In genomic region chr11:115373805-115374694, GRCm38 (mm10) we compare ENCODE assay signal across 8 mouse cellular contexts. TPM values are rescaled to one million over a fixed set of nuclear protein-coding genes. Genes with fewer than 3 reads are reported as not detected.
DNase-seq lines count a peak whose midpoint lies in the region; ATAC-seq and TF ChIP-seq lines count a peak whose summit lies in the region.

No protein-coding gene starts in this region.

- peak overlapping the region; percentile 76 for H3K9ac ChIP-seq in heart, embryonic 13.5 days
- peak overlapping the region; percentile 46 for H3K9ac ChIP-seq in kidney, postnatal 0 days (ENCODE audit: low read depth, low read length)
- no peak overlapping the region for H3K9ac ChIP-seq in liver, embryonic 12.5 days

- peak overlapping the region; percentile 82 for H3K4me2 ChIP-seq in heart, embryonic 13.5 days
- peak overlapping the region; percentile 60 for H3K4me2 ChIP-seq in kidney, postnatal 0 days (ENCODE audit: low read length)
- H3K4me2 ChIP-seq in liver, embryonic 12.5 days = peak overlapping the region; percentile 56
- peak overlapping the region; percentile 77 for H3K4me2 ChIP-seq in myocyte (ENCODE audit: low read depth)

- no peaks in the 10 kb centered on the region; the same call in 1 of the 2 replicates for H3K4me1 ChIP-seq in embryonic fibroblast, embryonic 13.5 days (ENCODE audit: control insufficient read depth, insufficient read depth, low read length)
- H3K4me1 ChIP-seq in heart, embryonic 13.5 days = peaks cover 16% of the 10 kb centered on the region
- no peaks in the 10 kb centered on the region for H3K4me1 ChIP-seq in kidney, postnatal 0 days (replicated peaks; ENCODE audit: insufficient read depth, low read length)
- H3K4me1 ChIP-seq in liver, embryonic 12.5 days = 0 out of 2 replicates have a peak, but pooled peaks cover 3% of the 10 kb centered on the region

- TF ChIP-seq CTCF in embryonic fibroblast, embryonic 13.5 days (IDR thresholded peaks at IDR 0.05; ENCODE audit: borderline replicate concordance, insufficient read depth, low read length) = no peak
- no peak for TF ChIP-seq CTCF in kidney, postnatal 0 days (IDR thresholded peaks at IDR 0.05; ENCODE audit: low read depth)

- ATAC-seq in heart, embryonic 13.5 days (ENCODE audit: extremely low read depth, insufficient number of reproducible peaks, low FRiP score, low TSS enrichment) = no peak; the same call in 1 of the 2 replicates
- ATAC-seq in kidney, postnatal 0 days (replicated peaks; ENCODE audit: low FRiP score, low read depth) = peak; percentile 29; the same call in 1 of the 2 replicates
- no peak for ATAC-seq in liver, embryonic 12.5 days

- peak; percentile 58 for TF ChIP-seq POLR2A in embryonic fibroblast, embryonic 13.5 days (IDR thresholded peaks at IDR 0.05; ENCODE audit: low read depth, low read length)
- peak; percentile 91 for TF ChIP-seq POLR2A in myocyte (IDR thresholded peaks at IDR 0.05; ENCODE audit: insufficient read length, low read depth)

- no peaks in the 10 kb centered on the region for H3K79me2 ChIP-seq in myocyte (ENCODE audit: control insufficient read depth, insufficient read depth)

- no peaks in the 10 kb centered on the region for H3K36me3 ChIP-seq in heart, embryonic 13.5 days
- H3K36me3 ChIP-seq in kidney, postnatal 0 days (ENCODE audit: insufficient read depth, low read length) = no peaks in the 10 kb centered on the region
- H3K36me3 ChIP-seq in liver, embryonic 12.5 days = no peaks in the 10 kb centered on the region
- H3K36me3 ChIP-seq in myocyte (ENCODE audit: control insufficient read depth, insufficient read depth) = no peaks in the 10 kb centered on the region

- H3K27ac ChIP-seq in embryonic fibroblast, embryonic 13.5 days (ENCODE audit: insufficient read depth, low read length) = no peak overlapping the region
- no peak overlapping the region; the same call in 1 of the 2 replicates for H3K27ac ChIP-seq in heart, embryonic 13.5 days (replicated peaks)
- no peak overlapping the region for H3K27ac ChIP-seq in kidney, postnatal 0 days
- no peak overlapping the region for H3K27ac ChIP-seq in liver, embryonic 12.5 days

- no peak overlapping the region for H3ac ChIP-seq in myocyte (ENCODE audit: control insufficient read depth, insufficient read length)

- DNase-seq in urinary bladder, adult 2 months (ENCODE audit: low spot score) = peak; percentile 53
- DNase-seq in urinary bladder, postnatal 10 days (ENCODE audit: low spot score) = no peak
- peak; percentile 51 for DNase-seq in kidney, postnatal 0 days (ENCODE audit: low spot score)
- peak; percentile 39 to 60 for DNase-seq in urinary bladder, postnatal 36 days (ENCODE audit: low spot score in 2 of 2)

- no peaks in the 10 kb centered on the region; the same call in 1 of the 2 replicates for H3K9me3 ChIP-seq in heart, embryonic 13.5 days
- H3K9me3 ChIP-seq in kidney, postnatal 0 days (replicated peaks; ENCODE audit: low read length) = no peaks in the 10 kb centered on the region
- H3K9me3 ChIP-seq in liver, embryonic 12.5 days (replicated peaks) = no peaks in the 10 kb centered on the region

- H3K27me3 ChIP-seq in heart, embryonic 13.5 days (replicated peaks) = peaks cover 74% of the 10 kb centered on the region
- H3K27me3 ChIP-seq in kidney, postnatal 0 days (ENCODE audit: insufficient read depth, low read length) = peaks cover 4% of the 10 kb centered on the region; the same call in 1 of the 2 replicates
- peaks cover 90% of the 10 kb centered on the region for H3K27me3 ChIP-seq in liver, embryonic 12.5 days (replicated peaks)
- no peaks in the 10 kb centered on the region for H3K27me3 ChIP-seq in myocyte (ENCODE audit: control insufficient read depth, insufficient read depth, insufficient read length)

- WGBS in heart, embryonic 13.5 days = 2% methylated on average over 30 of the region's 30 CpGs
- 2% methylated on average over 30 of the region's 30 CpGs for WGBS in kidney, postnatal 0 days
- WGBS in liver, embryonic 12.5 days (ENCODE audit: insufficient replicate concordance) = 3% methylated on average over 30 of the region's 30 CpGs

- peak overlapping the region; percentile 3 for H3K4me3 ChIP-seq in embryonic fibroblast, embryonic 13.5 days (ENCODE audit: insufficient read depth, low read length)
- peak overlapping the region; percentile 49 for H3K4me3 ChIP-seq in heart, embryonic 13.5 days
- peak overlapping the region; percentile 33 for H3K4me3 ChIP-seq in kidney, postnatal 0 days (replicated peaks; ENCODE audit: low read depth, low read length)
- H3K4me3 ChIP-seq in liver, embryonic 12.5 days = peak overlapping the region; percentile 22
- H3K4me3 ChIP-seq in myocyte = peak overlapping the region; percentile 14

TF ChIP-seq in myocyte, 11 proteins besides CTCF, POLR2A, EP300 and RAD21:
- TF ChIP-seq MYOD1 (IDR thresholded peaks at IDR 0.05; ENCODE audit: control insufficient read depth in 1 of 3, insufficient read length in 2 of 3, low read depth in 2 of 3) = peak in 2 of 3 experiments; percentile 87 to 98
- peak; percentile 85 for TF ChIP-seq POLR2AphosphoS2 (IDR thresholded peaks at IDR 0.05; ENCODE audit: insufficient read length, low read depth)
- TF ChIP-seq CEBPB (IDR thresholded peaks at IDR 0.05; ENCODE audit: insufficient read depth, poor library complexity, severe bottlenecking) = no peak; the same call in 1 of the 2 replicates
- no peak for TF ChIP-seq MAX (IDR thresholded peaks at IDR 0.05; ENCODE audit: low read depth)
- no peak for TF ChIP-seq E2F4 (IDR thresholded peaks at IDR 0.05; ENCODE audit: insufficient read depth)
- no peak for TF ChIP-seq SRF (IDR thresholded peaks at IDR 0.05; ENCODE audit: control insufficient read depth, insufficient read length, low read depth)
- peak in 2 of 3 experiments; percentile 86 to 95 for TF ChIP-seq MYOG (IDR thresholded peaks at IDR 0.05; ENCODE audit: control insufficient read depth in 1 of 3, insufficient read depth in 1 of 3, insufficient read length in 2 of 3, low read depth in 2 of 3)
- TF ChIP-seq REST (IDR thresholded peaks at IDR 0.05; ENCODE audit: insufficient read depth, insufficient read length) = peak; percentile 55
- no peak for TF ChIP-seq USF1 (IDR thresholded peaks at IDR 0.05; ENCODE audit: low read depth)
- TF ChIP-seq TCF12 (IDR thresholded peaks at IDR 0.05; ENCODE audit: insufficient read depth, poor library complexity, severe bottlenecking) = no peak
- peak; percentile 80 for TF ChIP-seq TCF3 (IDR thresholded peaks at IDR 0.05; ENCODE audit: insufficient read length, low read depth)

RNA-seq across cellular contexts. Expression of gene Hid1, which starts 6.5 kb away (rescaled TPM):
- polyA plus RNA-seq in urinary bladder, adult 2 months (2012; rRNA removed) = 28.4 and 30.5 TPM in 2 replicates
- polyA plus RNA-seq in embryonic fibroblast, embryonic 13.5 days (2011; ENCODE audit: insufficient read length, low read depth, missing spikeins) = 3.2 and 5.9 TPM in 2 replicates
- 6.8 and 7.0 TPM in 2 replicates for polyA plus RNA-seq in heart, embryonic 13.5 days (2015; fragmentation: Nextera tagmentation; extraction: Ambion mirVana)
- 4.5 and 5.4 TPM in 2 replicates for polyA plus RNA-seq in kidney, postnatal 0 days (2015; fragmentation: Nextera tagmentation; extraction: Ambion mirVana)
- 1.8 TPM in 2 replicates for polyA plus RNA-seq in liver, embryonic 12.5 days (2016; fragmentation: Nextera tagmentation; extraction: Ambion mirVana)
- polyA plus RNA-seq in myocyte (2012; fragmentation: generic; extraction: Trizol) = 63.1 TPM

RNA-seq across cellular contexts. Expression of gene Cdr2l, which starts 7.7 kb away (rescaled TPM):
- polyA plus RNA-seq in urinary bladder, adult 2 months (2012; rRNA removed) = 10.8 and 11.9 TPM in 2 replicates
- 24.2 and 29.5 TPM in 2 replicates for polyA plus RNA-seq in embryonic fibroblast, embryonic 13.5 days (2011; ENCODE audit: insufficient read length, low read depth, missing spikeins)
- polyA plus RNA-seq in heart, embryonic 13.5 days (2015; fragmentation: Nextera tagmentation; extraction: Ambion mirVana) = 6.7 and 7.4 TPM in 2 replicates
- polyA plus RNA-seq in kidney, postnatal 0 days (2015; fragmentation: Nextera tagmentation; extraction: Ambion mirVana) = 7.6 and 7.8 TPM in 2 replicates
- 4.2 TPM in 2 replicates for polyA plus RNA-seq in liver, embryonic 12.5 days (2016; fragmentation: Nextera tagmentation; extraction: Ambion mirVana)
- 52.8 TPM for polyA plus RNA-seq in myocyte (2012; fragmentation: generic; extraction: Trizol)

RNA-seq across cellular contexts. Expression of gene Mrpl58, which starts 29.5 kb away (rescaled TPM):
- polyA plus RNA-seq in urinary bladder, adult 2 months (2012; rRNA removed) = 89.3 and 89.6 TPM in 2 replicates
- polyA plus RNA-seq in embryonic fibroblast, embryonic 13.5 days (2011; ENCODE audit: insufficient read length, low read depth, missing spikeins) = 35.3 and 46.6 TPM in 2 replicates
- 173 and 184 TPM in 2 replicates for polyA plus RNA-seq in heart, embryonic 13.5 days (2015; fragmentation: Nextera tagmentation; extraction: Ambion mirVana)
- 225 and 232 TPM in 2 replicates for polyA plus RNA-seq in kidney, postnatal 0 days (2015; fragmentation: Nextera tagmentation; extraction: Ambion mirVana)
- polyA plus RNA-seq in liver, embryonic 12.5 days (2016; fragmentation: Nextera tagmentation; extraction: Ambion mirVana) = 116 and 120 TPM in 2 replicates
- 201 TPM for polyA plus RNA-seq in myocyte (2012; fragmentation: generic; extraction: Trizol)

RNA-seq across cellular contexts. Expression of gene Otop3, which starts 39.5 kb away (rescaled TPM):
- polyA plus RNA-seq in urinary bladder, adult 2 months (2012; rRNA removed) = not detected in 2 replicates
- polyA plus RNA-seq in embryonic fibroblast, embryonic 13.5 days (2011; ENCODE audit: insufficient read length, low read depth, missing spikeins) = not detected in 2 replicates
- not detected in 2 replicates for polyA plus RNA-seq in heart, embryonic 13.5 days (2015; fragmentation: Nextera tagmentation; extraction: Ambion mirVana)
- not detected in 2 replicates for polyA plus RNA-seq in kidney, postnatal 0 days (2015; fragmentation: Nextera tagmentation; extraction: Ambion mirVana)
- not detected in 2 replicates for polyA plus RNA-seq in liver, embryonic 12.5 days (2016; fragmentation: Nextera tagmentation; extraction: Ambion mirVana)
- not detected for polyA plus RNA-seq in myocyte (2012; fragmentation: generic; extraction: Trizol)

RNA-seq across cellular contexts. Expression of gene Atp5h, which starts 45.7 kb away (rescaled TPM):
- polyA plus RNA-seq in urinary bladder, adult 2 months (2012; rRNA removed) = 561 and 600 TPM in 2 replicates
- 334 and 405 TPM in 2 replicates for polyA plus RNA-seq in embryonic fibroblast, embryonic 13.5 days (2011; ENCODE audit: insufficient read length, low read depth, missing spikeins)
- polyA plus RNA-seq in heart, embryonic 13.5 days (2015; fragmentation: Nextera tagmentation; extraction: Ambion mirVana) = 1,581 and 1,838 TPM in 2 replicates
- polyA plus RNA-seq in kidney, postnatal 0 days (2015; fragmentation: Nextera tagmentation; extraction: Ambion mirVana) = 1,541 and 1,578 TPM in 2 replicates
- 624 and 630 TPM in 2 replicates for polyA plus RNA-seq in liver, embryonic 12.5 days (2016; fragmentation: Nextera tagmentation; extraction: Ambion mirVana)
- 693 TPM for polyA plus RNA-seq in myocyte (2012; fragmentation: generic; extraction: Trizol)
